Mouse (Mus musculus): Measurements from ENCODE around the gene Cd19.

Gene Cd19

DNA sequence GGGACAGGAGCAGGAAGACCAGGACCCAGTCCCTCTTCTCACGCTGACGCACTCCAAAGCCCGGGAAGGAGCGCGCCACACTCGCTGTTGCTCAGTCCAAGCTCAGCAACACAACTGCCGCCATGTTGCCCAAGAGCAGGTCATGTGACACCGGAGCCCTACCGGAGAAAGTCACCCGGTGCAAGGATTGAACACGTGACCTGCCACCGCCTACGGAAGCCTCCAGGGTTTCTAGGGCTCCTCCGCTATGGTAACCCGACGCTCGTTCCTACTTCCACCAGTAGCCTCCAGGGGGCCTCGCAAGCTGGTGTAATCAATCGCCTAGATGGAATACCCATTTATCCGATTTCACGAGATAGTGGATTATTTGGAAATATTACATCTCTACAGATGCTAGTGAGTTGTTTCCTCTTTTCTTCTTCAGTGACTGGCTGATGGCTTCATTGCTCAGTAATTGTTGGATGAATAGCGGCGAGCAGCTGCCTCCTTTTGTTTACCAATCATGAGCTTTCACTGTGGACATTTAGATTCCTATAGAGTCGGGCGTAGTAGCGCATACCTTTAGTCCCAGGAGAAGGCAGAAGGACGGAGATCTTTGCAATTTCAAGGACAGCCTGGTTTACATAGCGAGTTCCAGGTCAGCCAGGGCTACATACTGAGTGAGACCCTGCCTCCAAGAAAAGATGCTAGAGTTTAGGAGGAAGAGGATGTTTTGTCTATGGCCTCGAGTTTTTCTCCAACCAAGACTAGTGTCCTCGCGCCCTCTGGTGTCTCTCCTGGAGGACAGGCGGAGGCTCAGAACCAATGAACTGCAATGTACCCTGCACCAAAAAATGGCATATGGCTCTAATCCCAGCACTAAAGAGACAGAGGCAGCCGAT, 37.2 kb downstream of the Cd19 start, which contains the start of gene Spns1:
Gene Spns1 (minus strand): TSS at position 173 of the 881 bp plus-strand sequence.
- DNase-seq: peak; percentile 95

DNA sequence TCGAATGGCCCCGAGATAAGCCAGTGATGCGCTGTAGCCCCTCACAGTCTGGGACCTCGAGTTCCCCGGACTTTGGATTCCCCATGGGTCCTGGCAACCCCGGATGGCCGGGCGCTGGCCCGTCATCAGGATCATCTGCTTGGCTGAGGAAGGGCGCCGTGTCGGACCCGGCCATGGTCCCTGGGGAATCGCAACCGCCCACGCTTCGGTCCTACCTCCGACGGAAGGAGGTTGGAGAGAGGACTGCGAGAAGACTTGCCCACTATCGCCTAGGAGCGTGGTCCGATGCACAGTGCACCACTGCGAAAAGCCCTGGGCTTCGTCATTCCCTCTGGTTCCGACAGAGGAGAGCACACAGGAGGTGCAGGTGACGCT, 37.8 kb downstream of the Cd19 start:
- DNase-seq: no peak

DNA sequence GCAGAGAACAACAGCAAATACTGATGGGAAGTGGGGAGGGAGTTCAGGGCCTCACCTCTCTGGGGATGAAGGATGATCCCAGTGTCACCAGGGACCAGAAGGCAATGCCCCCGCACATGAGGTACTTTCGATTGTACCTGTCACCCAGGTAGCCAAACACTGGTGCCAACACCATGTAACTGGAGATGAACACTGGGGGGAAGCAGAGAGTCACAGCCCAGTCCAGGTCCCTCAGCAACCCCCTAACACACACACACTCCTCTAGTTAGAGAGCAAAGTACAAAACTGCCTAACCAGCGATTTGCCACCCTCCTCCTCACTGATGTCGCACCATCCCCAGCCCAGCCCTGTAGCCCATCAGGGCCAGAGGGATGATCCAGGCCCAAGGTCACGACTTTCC, 39.7 kb downstream of the Cd19 start:
- DNase-seq: no peak

DNA sequence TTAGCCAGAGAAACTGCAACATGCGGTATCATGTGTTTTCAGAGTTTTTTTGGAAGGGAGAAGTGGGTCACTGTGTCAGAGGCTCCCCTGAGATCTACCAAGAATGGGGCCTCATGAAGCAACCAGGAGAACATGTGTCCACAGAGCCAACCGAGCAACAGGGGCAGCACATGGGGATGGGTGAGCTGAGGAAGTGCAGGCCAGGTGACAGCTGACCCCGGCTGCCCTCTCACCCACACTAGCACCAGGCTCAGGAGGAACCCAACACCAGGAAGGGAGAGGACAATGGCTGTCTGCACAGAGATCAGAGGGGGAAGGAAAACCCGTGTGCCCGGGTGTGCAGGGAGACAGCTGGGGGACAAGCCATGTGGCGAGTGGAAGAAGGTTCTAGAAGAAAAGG, 40.2 kb downstream of the Cd19 start:
- peak; percentile 18 for DNase-seq

DNA sequence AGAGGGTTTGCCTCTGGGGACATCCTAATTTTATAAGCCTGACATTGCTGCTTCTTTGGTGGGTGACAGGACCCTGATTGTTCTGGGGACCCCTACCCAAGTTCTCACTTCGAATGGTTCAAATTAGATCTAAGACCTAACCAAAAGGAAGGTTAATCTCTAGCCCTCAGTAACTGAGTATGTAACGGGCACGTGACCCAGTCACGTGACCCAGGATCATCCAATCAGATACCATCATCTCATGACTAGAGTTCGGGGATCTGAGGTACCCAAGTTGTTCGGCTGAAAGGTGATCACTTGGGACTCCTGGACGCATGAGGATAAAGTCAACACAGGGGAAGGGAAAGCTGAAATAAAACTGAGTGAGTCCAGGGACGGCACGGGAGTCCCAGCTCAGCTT, 41.7 kb downstream of the Cd19 start:
- no peak for DNase-seq

DNA sequence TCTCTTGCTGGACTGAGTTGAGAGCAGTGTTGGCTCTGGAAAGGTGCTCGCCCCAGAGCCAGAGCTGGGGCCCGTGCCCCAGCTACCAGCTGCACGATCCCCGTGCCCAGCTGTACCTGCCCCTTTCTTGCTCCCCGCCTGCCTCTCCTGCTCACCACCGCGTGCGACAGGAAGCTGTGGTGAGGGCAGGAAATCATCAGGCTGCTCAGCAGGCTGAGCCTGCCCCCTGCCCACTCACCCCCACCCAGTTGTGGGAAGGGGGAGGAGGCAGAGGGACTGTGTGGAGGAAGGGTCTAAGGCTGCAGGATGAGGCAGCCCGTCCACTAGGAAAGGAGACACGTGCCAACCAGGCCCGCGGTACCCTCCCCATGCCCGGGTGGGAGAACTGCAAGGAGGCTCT, 45.3 kb downstream of the Cd19 start, which contains the start of gene Lat:
Gene Lat (minus strand): TSS at position 178 of the 400 bp plus-strand sequence.
- DNase-seq: peak; percentile 20

DNA sequence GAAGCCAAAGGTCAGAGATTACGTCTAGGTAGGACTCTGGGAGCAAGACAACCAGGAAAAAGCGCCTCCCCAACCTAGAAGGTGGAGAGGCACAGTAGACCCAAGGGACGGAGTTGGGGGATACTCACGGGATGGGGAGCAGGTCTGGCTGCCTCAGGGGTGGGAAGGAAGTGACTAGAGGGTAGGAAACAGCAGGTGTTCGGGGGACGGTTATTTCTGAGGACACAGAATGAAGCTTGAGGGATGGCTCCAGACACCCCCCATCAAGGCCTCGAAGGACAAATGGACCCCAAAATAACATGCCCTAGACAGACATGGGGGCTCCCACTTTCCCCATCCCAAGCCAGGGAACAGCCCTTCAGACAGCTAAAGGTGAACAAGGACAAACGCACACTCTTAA, 46.3 kb downstream of the Cd19 start:
- no peak for DNase-seq

DNA sequence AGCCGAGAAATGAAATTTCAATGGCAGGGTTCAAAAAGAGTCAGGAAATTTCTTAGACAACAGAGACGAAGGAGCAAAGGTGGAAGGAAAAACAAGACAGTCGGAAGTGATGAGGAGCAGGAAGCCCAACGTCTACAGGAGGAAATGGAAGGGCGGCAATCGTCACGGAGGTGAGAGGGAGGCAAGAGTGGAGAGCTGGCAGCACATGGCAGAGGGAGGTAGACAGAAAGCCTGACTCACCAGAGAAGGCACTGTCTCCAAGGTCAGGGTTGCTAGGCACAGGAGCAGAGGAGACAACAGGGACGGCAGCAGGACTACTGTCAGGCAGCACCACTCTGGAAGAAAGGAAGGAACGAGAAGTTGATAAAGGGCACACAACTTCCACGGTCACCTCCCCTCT, 47.1 kb downstream of the Cd19 start:
- DNase-seq: no peak

DNA sequence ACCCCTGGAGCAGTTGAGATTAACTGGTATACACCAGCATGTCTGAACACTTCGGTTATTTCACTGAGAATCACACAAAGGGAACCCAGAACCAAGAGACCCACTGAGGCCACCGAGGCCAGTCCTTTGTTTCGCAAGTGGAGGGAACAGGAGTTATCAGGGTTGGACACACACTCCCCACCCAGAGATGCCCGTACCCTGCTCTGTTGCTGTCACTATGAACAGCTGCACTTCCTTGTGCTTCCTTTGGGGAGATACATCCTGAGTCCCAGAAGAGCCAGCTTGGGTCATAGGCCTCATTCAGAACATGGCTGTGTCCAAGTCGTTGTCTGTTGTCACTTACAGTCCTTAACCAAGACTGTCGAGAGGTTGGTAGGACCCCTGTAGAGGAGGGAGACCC, 51.7 kb downstream of the Cd19 start:
- no peak for DNase-seq

DNA sequence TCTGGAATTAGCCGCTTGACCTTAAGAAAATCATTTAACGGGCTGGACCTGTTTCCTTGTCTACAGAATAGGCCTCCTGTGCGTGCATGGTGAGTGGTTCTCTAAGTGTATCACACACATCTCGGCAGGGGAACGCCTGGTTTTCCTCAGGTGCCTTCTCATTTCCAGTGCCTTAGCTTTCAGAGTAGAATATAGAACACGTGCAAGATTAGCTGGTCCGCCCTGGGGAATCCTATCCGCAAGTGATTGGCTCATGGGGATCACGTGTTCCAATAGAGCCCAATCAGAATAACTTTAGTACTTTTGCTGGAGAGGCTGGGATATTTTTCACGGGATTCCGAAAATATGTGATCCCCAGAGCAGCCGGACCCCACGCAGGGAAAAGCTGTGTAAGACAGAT, 55.6 kb downstream of the Cd19 start:
- DNase-seq: no peak

Measured in lung, postnatal 14 days (tissue).